Mouse (Mus musculus): ENCODE results near the gene Wfikkn1.
A peak's percentile ranks its signal among the peaks of the same experiment; 100 is the strongest.

Wfikkn1 gene

DNA sequence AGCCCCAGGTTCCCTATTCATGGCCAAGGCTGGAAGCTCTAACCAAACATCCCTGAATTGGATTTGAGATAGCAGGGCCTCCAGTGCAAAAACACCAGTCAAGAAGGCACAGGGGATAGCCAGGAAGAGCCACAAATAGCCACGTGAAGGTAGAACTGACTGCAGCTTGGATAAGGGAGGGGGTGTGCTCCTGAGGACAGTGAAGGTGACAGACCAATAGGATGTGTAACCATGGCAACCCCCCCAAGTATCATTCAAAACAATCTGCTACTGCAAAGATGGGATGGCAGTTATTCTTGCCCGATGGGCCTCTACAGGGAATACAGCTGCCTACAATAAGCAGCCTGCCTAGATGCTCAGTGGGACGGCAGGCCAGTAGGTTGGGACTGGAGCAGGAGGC, 43.1 kb downstream of the Wfikkn1 start:
- DNase-seq (ENCODE audit: low read depth in 1 of 2, low spot score in 2 of 2), result no peak

DNA sequence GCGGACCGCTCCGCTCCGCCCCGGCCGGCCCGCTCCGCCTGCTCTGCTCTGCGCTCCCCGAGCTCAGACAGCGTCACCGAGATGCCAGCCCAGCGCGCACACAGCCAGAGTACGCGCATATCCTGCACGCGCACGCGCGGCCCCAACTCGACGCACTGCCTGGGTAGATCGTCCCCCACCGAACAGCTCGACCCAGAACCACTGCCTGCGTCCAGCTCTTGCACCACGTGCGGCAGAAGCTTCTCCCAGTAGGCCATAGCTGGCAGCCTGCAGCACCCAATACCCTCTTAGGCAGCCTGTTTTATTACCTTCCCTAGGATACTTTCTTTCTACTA, 43.6 kb downstream of the Wfikkn1 start, which contains the start of gene Rhbdl1:
Gene Rhbdl1 (minus strand): TSS at position 220 of the 335 bp plus-strand sequence.
- DNase-seq (ENCODE audit: low read depth in 1 of 2, low spot score in 2 of 2), result no peak

DNA sequence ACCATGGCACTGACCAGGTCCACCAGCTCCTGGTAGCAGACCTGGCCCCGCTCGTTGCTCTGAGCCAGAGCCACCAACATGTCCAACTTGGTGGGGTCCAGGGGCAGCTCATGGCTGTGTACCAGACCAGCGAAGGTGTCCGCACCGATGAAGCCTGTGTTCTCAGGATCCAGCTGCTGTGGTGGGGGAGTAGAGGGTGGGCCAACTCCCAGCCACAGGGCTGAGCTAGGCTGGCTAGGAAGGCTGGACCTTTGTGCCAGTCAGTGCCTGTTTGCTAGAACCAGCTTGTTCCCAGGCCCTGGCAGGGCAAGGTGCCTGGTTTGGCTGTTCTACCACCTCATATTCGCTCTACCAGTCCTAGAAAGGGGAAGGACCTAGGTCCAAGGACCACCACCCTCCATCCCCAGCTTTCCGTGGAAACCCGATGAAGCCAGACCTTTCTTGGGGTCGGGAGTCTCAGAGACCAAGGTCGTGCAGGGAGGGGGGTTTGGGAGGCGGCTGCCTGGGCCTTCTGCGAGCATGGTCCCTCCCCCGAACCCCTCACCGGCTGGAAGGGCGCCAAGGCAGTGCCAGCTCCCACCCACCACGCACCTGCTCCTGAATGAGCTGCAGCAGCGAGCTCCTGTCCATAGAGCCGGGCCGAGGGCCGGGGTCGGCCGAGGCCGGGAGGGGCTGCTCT, 44.1 kb downstream of the Wfikkn1 start:
- no peak for DNase-seq (ENCODE audit: low read depth in 1 of 2, low spot score in 2 of 2)

DNA sequence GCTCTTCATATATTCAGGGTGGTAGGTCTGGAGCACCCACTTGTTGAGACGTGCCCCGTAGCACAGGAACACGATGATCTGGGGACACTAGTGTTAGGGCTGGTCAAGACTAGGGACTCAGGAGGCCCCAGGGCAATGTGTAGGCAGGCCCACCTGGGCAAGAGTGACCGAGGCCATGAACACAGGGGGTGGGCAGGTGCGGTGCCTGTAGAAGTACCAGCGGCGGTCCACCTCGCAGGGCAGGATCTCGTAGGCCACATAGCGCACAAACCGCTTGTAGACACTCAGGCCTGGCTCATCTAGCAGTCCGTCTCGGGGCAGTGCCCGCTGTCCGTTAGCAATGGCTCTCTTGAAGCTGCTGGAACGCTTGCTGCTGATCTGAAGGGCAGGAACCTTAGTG, 44.8 kb downstream of the Wfikkn1 start:
- DNase-seq (ENCODE audit: low read depth in 1 of 2, low spot score in 2 of 2), result no peak

DNA sequence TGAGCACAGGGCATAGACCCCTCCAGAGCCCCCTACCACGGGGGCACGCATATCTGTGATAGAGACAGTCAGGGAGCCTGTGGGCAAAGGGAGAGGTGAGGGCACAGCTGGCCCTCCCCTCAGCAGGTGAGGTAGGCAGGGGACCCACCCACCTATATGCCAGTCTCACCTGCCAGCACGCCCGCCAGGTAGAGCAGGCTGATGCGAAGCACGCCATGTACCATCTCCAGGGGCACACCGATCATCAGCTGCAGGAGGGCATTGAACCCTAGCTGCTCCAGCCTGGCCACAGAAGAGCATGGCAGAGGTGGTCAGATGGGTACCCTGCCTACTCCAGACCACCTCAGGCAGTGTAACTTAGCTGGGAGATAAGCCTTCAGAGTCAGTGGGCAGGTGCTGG, 45.4 kb downstream of the Wfikkn1 start:
- DNase-seq (ENCODE audit: low read depth in 1 of 2, low spot score in 2 of 2), result no peak

DNA sequence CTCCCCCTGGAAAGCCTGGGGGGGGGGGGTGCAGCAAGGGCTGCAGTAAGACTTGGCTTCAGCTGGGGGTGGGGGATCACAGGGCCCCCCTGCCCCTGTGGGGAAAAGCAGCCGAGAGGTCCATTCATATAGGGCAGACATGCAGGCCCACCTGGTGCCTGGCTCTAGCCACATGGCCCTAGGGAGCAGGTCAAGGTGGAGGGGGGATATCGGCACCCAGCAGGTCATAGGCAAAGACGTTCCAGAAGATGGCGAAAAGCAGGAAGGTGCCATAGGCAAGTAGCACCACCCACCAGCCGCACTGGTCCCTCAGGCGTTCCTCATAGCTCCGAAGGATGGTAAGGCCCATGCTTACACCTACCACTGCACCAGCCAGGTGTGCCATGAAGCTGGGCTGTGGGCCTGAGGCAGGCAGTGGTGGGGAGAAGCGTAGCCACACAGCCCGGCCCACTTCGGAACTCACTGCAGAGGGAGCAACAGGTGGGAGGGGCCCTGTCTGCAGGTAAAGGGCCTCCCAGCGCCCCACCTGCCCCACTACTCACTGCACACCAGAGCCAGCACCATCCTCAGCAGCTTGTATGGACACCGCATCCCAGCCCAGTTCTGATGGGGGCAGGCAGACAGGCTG, 45.9 kb downstream of the Wfikkn1 start:
- no peak for DNase-seq (ENCODE audit: low read depth in 1 of 2, low spot score in 2 of 2)

DNA sequence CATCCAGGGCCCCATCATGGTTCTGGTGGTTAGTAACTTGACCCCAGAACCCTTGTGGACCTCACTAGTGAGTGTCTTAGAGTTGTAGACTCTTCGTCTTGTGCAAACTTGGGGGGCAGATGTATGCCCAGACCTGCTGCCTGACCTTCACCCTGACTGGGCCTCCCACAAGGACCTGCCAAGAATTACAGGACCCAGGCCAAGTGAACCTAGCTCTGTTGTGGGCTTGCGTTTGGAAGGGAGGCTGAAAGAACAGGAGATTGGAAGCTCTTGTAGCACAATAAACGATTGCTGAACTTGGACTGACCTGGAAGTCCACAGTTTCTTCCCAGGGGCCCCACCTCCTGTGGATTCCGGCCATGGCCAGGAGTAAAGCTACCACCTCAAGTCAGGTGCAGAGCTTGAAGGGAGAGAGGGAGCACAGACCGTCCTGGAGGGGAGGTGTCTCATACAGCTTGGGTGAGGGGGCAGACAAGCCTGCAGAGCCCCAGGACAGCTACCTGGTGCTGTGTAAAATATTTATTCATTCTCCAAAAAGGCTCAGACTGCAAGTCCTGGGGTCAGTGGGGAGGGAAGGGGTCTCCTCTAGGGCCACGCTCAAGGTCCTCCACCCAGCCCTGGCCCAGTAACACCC, 46.6 kb downstream of the Wfikkn1 start:
- no peak for DNase-seq (ENCODE audit: low read depth in 1 of 2, low spot score in 2 of 2)

DNA sequence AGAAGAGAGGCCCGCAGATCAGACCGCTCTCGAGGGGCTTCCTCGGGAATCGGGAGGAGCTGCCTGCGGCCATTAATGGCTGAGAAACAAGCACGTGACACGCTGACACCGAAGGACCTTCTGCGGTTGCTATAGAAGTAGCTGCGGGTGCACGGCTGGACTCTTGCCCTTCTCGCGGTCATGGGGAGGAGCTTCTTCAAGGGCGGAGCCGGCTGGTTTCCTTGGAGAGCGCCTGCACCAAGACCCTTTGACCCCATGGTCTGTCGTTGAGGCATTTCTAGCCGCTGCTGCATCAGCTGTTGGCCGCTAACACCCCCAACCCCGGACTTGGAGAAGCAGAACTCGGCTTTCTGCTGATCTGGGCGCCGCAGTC, 47.4 kb downstream of the Wfikkn1 start, which contains the start of gene Stub1:
Gene Stub1 (minus strand): TSS at position 114 of the 373 bp plus-strand sequence.
- peak in 1 of 2 experiments; percentile 65 for DNase-seq (ENCODE audit: low read depth in 1 of 2, low spot score in 2 of 2)

DNA sequence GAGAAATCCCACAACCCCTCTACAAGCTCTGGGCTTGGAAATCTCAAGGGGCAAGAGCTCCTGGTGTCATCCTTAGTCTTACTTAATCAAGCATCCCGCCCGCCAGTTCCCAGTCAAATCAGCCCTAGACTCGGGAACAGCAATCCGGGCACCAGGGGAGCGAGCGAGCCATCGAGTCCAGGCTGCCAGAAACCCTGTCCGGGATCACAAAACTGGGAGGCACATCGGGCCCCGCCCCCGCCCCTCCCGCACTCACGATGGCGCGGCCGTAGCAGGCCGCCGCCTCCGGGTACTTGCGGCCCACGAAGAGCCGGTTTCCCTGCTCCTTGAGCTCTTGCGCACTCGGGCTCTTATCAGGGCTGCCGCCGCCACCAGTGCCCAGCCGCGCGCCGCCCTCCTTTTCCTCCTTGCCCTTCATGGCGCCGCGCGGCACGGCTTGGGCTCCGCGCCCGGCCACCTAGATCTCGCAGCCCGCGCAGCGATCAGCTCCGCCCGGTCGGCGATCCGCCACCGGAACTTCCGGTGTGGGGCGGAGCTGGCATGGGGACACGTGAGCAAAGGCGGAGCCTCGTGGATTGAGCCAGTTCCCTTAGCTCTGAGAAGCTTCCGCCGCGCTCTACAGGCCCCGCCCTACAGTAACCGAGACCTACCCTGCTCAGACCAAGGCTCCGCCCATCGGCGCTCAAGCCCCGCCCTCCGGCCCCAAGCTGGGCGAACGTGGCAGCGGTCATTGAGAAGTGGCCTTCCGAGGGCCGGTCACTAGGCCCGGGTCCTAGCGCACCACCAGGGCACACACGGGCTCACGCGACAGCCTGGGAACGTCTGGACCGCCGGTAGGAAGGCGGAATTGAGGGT, 48.0 kb downstream of the Wfikkn1 start:
- DNase-seq (ENCODE audit: low read depth in 1 of 2, low spot score in 2 of 2), result peak; percentile 94 to 98

DNA sequence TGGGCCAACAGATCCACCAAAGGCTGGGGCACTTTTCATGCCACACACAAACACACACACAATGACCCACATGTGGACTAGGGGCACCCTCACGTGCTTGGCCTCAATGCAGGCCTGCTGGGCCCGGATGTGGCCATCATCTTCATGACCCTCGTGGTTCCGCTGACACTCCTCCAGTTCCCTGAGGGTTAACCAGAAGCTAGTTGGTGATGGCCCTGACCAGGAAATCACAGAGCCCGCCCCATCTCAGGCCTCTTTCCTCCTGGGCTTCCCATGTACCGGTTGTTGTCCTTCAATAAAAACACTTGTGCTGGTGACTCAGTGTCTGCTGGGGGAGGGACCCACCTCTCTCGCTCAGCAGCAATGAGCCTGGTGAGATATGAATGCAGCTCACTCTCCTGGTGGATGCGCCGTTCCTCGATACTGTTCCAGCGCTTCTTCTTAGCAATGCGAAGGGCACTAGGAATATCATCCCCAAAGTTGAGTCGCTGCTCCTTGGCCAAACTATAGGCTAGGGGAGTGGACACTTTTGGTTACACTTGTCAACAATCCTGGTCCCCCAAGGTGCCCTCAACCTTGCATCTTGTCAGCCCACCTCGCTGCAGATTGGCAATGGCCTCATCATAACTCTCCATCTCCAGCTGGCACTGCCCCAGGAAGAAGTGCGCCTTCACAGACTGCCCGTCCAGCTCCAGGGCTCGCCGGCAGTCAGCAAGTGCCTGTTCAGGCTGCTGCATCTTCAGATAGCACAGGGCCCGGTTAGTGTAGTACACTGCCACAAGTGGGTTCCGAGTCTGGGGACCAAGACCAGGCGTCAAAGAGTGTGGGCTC, 49.0 kb downstream of the Wfikkn1 start:
- no peak for DNase-seq (ENCODE audit: low read depth in 1 of 2, low spot score in 2 of 2)

DNA sequence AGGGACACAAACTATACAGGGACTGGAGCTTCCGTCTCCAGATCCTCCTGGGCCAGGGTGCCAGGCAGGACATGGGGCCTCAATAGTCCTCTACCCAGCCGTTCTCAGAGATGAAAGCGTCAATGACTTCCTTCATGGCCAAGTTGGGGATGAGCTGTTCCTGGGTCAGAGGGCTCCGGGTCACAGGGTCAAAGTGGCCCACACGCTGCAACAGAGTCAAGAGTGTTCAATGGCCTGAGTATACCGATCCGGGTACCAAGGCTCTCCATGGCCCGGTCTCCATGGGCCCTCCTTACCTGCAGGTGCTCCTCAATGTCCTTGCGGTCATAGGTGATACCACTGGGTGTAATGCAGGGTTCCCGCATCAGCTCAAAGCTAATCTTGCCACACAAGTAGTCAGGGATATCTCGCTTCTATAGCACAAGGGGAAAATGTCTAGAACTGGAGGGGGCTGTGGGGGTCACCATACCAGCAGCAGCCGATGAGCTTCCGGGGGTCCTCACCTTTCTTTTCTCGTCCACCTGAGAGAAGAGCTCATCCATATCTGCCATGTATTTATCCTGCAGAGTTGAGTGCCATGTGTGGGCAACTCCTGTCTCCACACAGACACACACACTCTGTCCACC, 49.7 kb downstream of the Wfikkn1 start:
- no peak for DNase-seq (ENCODE audit: low read depth in 1 of 2, low spot score in 2 of 2)

DNA sequence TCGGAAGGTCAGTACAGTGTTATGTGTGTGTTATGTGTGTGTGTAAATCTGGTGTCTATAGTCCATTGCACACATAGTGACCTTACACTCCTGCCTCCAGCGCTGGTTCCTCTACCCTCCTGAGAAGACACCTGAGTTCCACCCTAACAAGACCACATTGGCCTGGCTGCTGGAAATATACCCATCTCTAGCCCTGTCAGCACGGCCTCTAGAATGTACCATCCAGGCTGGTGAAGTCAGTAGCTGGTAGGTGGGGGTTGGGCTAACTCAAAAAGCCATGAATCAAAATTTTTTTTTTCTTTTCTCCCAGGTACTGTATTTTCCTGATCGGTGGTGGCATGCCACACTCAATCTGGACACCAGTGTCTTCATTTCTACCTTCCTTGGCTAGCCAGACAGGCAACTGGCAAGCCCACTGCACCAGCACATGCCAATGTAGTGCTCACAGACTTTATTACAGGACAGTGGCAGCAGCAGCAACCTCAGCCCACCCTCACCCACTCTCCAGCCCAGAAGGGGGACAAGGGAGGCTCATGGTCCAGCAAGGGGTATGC, 50.4 kb downstream of the Wfikkn1 start:
- DNase-seq (ENCODE audit: low read depth in 1 of 2, low spot score in 2 of 2), result no peak

DNA sequence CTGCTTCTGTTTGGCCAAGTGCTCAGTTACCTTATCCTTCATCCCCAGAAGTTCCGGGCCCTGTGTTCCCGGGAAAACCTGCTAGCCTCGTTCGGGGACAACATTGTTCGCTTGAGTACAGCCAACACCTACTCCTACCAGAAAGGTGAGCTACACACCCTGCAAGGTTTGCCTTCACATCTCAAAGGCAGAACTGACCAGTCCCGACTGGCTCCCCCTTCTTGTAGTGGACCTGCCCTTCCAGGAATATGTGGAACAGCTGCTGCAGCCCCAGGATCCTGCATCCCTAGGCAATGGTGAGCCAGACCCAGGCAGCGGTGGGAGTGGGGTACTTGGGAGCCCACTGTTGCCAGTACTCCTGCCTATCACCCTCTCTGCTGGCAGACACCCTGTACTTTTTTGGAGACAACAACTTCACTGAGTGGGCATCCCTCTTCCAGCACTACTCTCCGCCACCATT, 51.1 kb downstream of the Wfikkn1 start:
- DNase-seq (ENCODE audit: low read depth in 1 of 2, low spot score in 2 of 2), result no peak

DNA sequence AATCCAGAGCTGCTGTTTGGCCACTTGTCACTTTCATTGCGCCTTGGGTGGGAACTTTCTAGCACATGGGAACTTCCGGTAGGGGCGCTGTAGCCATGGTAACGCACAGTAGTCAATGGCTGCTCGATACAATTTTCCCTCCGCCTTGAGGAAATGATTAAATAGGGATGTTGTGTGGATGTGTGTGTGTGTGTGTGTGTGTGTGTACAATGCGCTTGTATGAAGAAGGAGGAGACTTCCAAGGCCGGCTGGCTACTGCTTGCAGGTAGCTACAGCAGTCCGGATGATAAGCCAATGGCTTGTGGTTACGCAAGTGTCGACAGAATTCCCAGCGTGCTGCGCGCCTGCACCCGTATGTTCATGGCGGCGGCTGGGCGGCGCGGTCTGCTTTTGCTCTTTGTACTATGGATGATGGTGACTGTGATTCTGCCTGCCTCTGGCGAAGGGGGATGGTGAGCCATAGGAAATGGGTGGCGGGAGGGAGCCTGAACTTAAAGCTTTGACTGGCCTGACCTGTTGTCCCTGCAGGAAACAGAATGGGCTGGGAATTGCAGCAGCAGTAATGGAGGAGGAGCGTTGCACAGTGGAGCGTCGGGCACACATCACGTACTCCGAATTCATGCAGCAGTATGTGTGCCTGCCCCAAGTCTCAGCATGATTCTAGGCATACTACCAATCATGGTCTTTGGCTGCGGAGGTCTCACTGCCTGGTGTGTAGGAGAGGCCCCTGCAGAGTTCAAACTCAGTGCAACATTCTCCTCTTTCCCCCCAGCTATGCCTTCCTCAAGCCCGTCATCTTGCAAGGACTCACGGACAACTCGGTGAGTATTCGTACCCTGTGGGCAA, 51.7 kb downstream of the Wfikkn1 start, which contains the start of gene Jmjd8:
Gene Jmjd8 (plus strand): TSS at position 156 of the 846 bp plus-strand sequence.
- no peak for DNase-seq (ENCODE audit: low read depth in 1 of 2, low spot score in 2 of 2)

DNA sequence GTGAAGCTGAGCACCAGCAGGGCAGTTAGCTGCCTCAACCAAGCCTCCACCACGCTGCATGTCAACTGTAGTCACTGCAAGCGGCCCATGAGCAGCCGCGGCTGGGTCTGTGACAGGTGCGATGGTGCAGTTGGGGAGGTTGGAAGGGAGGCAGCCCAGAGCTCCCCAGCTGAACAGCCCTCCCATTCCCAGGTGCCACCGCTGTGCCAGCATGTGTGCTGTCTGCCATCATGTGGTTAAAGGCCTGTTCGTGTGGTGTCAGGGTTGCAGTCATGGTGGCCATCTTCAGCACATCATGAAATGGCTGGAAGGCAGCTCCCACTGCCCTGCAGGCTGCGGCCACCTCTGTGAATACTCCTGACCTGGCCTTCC, 52.4 kb downstream of the Wfikkn1 start:
- no peak for DNase-seq (ENCODE audit: low read depth in 1 of 2, low spot score in 2 of 2)

Measured in monocyte, adult 2 months (primary cell).